Mouse (Mus musculus): ENCODE data around the gene Ccn5. TPM values are rescaled to one million over a fixed set of nuclear protein-coding genes. Genes with fewer than 3 reads are reported as not detected.
A peak's percentile ranks its signal among the peaks of the same experiment; 100 is the strongest.

Ccn5 gene
- total RNA-seq (2012; rRNA removed) (not detected in 2 replicates), polyA plus RNA-seq (2012; ENCODE audit: insufficient read depth in 1 of 2, insufficient read length in 2 of 2, low read depth in 1 of 2, low replicate concordance in 2 of 2, missing spikeins in 1 of 2) (not detected)

- peaks cover 6 to 12% of the 10 kb centered on the region in 2 experiments for H3K27me3 ChIP-seq (ENCODE audit: control insufficient read depth in 1 of 2, insufficient read depth in 2 of 2, low read length in 2 of 2)
- no peak within 1 kb of the TSS for H3K27ac ChIP-seq (ENCODE audit: control insufficient read depth, low read depth, low read length)
- H3K9ac ChIP-seq (ENCODE audit: control insufficient read depth, low read depth, low read length, poor library complexity, severe bottlenecking): no peak within 1 kb of the TSS
- no peak within 1 kb of the TSS for H3K4me3 ChIP-seq (ENCODE audit: control insufficient read depth in 1 of 2, insufficient read depth in 1 of 2, low read depth in 2 of 2, low read length in 2 of 2)
- no peaks in the 10 kb centered on the region for H3K4me1 ChIP-seq (ENCODE audit: control insufficient read depth in 1 of 2, insufficient read depth in 2 of 2, low read length in 2 of 2)
- H3K9me3 ChIP-seq (replicated peaks; ENCODE audit: insufficient read depth, low read length): no peaks in the 10 kb centered on the region
- no peaks in the 10 kb centered on the region for H3K36me3 ChIP-seq (ENCODE audit: control insufficient read depth in 1 of 2, insufficient read depth in 2 of 2, low read length in 2 of 2)
- H3K79me2 ChIP-seq (ENCODE audit: control insufficient read depth, insufficient read depth, low read length, poor library complexity): no peaks in the 10 kb centered on the region
- peak; percentile 18 for DNase-seq (ENCODE audit: low read depth, low spot score)
- TF ChIP-seq EP300 (IDR thresholded peaks at IDR 0.05; ENCODE audit: low read depth in 1 of 2, low read length in 2 of 2): no peak
- 0 out of 2 replicates have a peak, but pooled peaks have one; percentile 39 for TF ChIP-seq ZKSCAN1 (IDR thresholded peaks at IDR 0.05; ENCODE audit: low read depth, low read length)
- TF ChIP-seq ZNF384 (IDR thresholded peaks at IDR 0.05; ENCODE audit: low read depth, low read length): no peak
Measured at GRCm38 (mm10) chr2:163820607-163821006, at the start of gene Ccn5. Ccn5 (plus strand) TSS chr2:163820861.

- Histone ChIP-seq H3K9ac (ENCODE audit: control insufficient read depth, low read depth, low read length, poor library complexity, severe bottlenecking) (no peak overlapping the region), H3K79me2 (ENCODE audit: control insufficient read depth, insufficient read depth, low read length, poor library complexity) (no peaks in the 10 kb centered on the region), H3K4me1 (ENCODE audit: control insufficient read depth in 1 of 2, insufficient read depth in 2 of 2, low read length in 2 of 2) (no peaks in the 10 kb centered on the region), H3K9me3 (replicated peaks; ENCODE audit: insufficient read depth, low read length) (no peaks in the 10 kb centered on the region), H3K27ac (ENCODE audit: control insufficient read depth, low read depth, low read length) (no peak overlapping the region), H3K4me3 (ENCODE audit: control insufficient read depth in 1 of 2, insufficient read depth in 1 of 2, low read depth in 2 of 2, low read length in 2 of 2) (no peak overlapping the region), H3K27me3 (ENCODE audit: control insufficient read depth in 1 of 2, insufficient read depth in 2 of 2, low read length in 2 of 2) (peaks cover 20 to 23% of the 10 kb centered on the region in 2 experiments), H3K36me3 (ENCODE audit: control insufficient read depth in 1 of 2, insufficient read depth in 2 of 2, low read length in 2 of 2) (no peaks in the 10 kb centered on the region)
- TF ChIP-seq BHLHE40 (IDR thresholded peaks at IDR 0.05; ENCODE audit: borderline replicate concordance, low read depth, low read length): no peak
- no peak for TF ChIP-seq CHD1 (IDR thresholded peaks at IDR 0.05; ENCODE audit: low read depth, low read length)
- DNase-seq (ENCODE audit: low read depth, low spot score): no peak
Measured at GRCm38 (mm10) chr2:163776661-163777060, 44.0 kb upstream of the Ccn5 start.

DNA sequence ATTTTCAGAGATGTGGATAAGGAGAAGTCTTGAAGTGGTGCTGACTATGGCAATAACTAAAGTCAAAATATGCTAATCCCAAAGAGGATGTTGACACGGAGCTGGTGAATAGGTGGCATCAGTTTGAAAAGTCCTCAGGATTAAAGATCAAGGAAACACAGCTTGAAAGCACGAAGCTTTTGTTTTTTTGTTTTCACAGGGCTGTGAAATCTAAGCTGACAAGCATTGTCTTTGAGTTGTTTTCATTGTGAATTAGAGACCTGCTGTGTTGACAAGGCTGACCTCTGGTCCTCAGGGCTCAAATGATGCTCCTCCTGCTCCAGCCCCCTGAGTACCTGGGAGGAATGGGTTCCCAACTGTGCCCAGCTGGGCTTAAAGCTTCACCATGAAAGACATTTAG, 43.6 kb upstream of the Ccn5 start:
- peaks cover 16 to 21% of the 10 kb centered on the region in 2 experiments for H3K27me3 ChIP-seq (ENCODE audit: control insufficient read depth in 1 of 2, insufficient read depth in 2 of 2, low read length in 2 of 2)
- H3K4me1 ChIP-seq (ENCODE audit: control insufficient read depth in 1 of 2, insufficient read depth in 2 of 2, low read length in 2 of 2): no peaks in the 10 kb centered on the region
- no peak overlapping the region for H3K4me3 ChIP-seq (ENCODE audit: control insufficient read depth in 1 of 2, insufficient read depth in 1 of 2, low read depth in 2 of 2, low read length in 2 of 2)
- H3K9me3 ChIP-seq (replicated peaks; ENCODE audit: insufficient read depth, low read length): no peaks in the 10 kb centered on the region
- H3K27ac ChIP-seq (ENCODE audit: control insufficient read depth, low read depth, low read length): no peak overlapping the region
- no peak overlapping the region for H3K9ac ChIP-seq (ENCODE audit: control insufficient read depth, low read depth, low read length, poor library complexity, severe bottlenecking)
- H3K36me3 ChIP-seq (ENCODE audit: control insufficient read depth in 1 of 2, insufficient read depth in 2 of 2, low read length in 2 of 2): no peaks in the 10 kb centered on the region
- TF ChIP-seq POLR2AphosphoS2 (IDR thresholded peaks at IDR 0.05; ENCODE audit: low read length): no peak
- TF ChIP-seq JUND (IDR thresholded peaks at IDR 0.05; ENCODE audit: low read depth, low read length): no peak
- TF ChIP-seq GATA1 (IDR thresholded peaks at IDR 0.05; ENCODE audit: low read depth, low read length): no peak
- TF ChIP-seq ZNF384 (IDR thresholded peaks at IDR 0.05; ENCODE audit: low read depth, low read length): no peak
- no peak for TF ChIP-seq MXI1 (IDR thresholded peaks at IDR 0.05; ENCODE audit: low read depth, low read length)
- no peak for TF ChIP-seq ZMIZ1 (IDR thresholded peaks at IDR 0.05; ENCODE audit: low read depth, low read length)
- TF ChIP-seq CHD1 (IDR thresholded peaks at IDR 0.05; ENCODE audit: low read depth, low read length): no peak
- no peak for TF ChIP-seq NELFE (IDR thresholded peaks at IDR 0.05; ENCODE audit: low read depth, low read length)
- TF ChIP-seq HCFC1 (IDR thresholded peaks at IDR 0.05; ENCODE audit: low read depth, low read length): no peak
- no peak for TF ChIP-seq E2F4 (IDR thresholded peaks at IDR 0.05; ENCODE audit: borderline replicate concordance, low read depth, low read length)
- no peak for TF ChIP-seq POLR2AphosphoS5 (IDR thresholded peaks at IDR 0.05; ENCODE audit: borderline replicate concordance, low read depth, low read length)
- TF ChIP-seq POLR2A (IDR thresholded peaks at IDR 0.05; ENCODE audit: control insufficient read depth in 1 of 2, insufficient read depth in 1 of 2, low read depth in 1 of 2, low read length in 2 of 2, poor library complexity in 1 of 2): no peak
- no peak for TF ChIP-seq MAX (IDR thresholded peaks at IDR 0.05; ENCODE audit: low read length)
- no peak for TF ChIP-seq MAZ (IDR thresholded peaks at IDR 0.05; ENCODE audit: low read depth, low read length)
- no peaks in the 10 kb centered on the region for H3K79me2 ChIP-seq (ENCODE audit: control insufficient read depth, insufficient read depth, low read length, poor library complexity)
- DNase-seq (ENCODE audit: low read depth, low spot score): no peak
